Mouse (Mus musculus): ENCODE measurements around the gene Tmem102.

Tmem102 gene

DNA sequence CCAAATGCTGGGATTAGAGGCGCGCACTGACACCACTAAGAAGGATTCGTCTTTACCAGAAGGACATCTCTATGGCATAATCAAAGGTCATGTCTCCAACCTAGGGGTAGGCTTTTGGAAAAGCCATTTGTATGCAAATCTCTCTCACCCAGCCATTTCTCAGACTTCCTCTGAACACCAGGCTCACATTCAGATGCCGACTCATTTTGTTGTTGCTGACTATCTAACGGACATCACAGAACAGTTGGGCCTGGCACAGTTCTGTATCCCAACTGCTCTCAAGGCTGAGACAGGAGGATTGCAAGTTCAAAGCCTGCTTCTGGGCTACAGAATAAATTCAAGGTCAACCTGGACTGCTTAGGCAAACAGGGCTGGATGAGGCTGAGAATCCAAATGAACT, 18.1 kb downstream of the Tmem102 start:
- no peak for DNase-seq (ENCODE audit: low spot score in 2 of 2)

DNA sequence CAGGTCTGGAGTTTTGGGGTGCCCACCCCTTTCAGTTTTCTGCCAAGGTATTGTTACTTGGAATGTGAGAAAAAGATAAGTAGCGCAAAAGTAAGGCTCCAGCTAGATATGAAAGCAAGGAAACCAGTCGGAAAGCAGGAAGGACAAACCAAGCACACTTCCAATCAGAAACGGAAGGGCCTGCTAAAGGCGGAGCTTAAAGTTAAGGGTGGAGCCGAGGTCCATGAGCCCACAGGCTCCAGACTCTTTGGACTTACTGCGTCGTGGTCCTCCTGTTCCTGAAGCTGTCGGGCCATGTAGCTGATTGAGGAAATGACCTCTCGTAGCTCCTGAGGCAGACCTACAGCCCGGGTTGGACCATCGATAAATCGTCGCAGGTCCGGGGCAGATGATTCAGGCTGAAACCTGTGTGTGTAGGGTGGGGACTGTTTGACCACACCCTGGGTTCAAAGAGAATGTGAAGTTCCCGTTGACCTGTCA, 20.6 kb downstream of the Tmem102 start:
- DNase-seq (ENCODE audit: low spot score in 2 of 2), result peak; percentile 33 to 52

DNA sequence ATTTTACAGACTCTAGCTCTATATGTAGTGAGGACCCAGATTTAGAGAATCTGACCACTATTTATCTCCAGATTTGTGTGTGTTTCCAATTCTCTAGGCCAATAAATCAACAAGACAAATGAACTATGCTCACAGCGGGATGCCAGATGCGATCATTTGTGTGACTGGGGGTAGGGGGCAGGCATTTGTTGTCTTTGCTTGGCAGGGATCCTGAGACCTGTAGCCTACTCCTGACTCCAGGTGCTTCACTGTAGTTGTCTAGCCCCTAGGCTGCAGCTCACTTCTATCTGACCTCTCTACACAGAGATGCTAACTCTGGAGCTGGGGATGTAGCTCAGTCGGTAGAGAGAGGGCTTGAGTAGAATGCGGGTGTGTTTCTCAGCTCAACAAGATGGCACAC, 23.6 kb downstream of the Tmem102 start:
- DNase-seq (ENCODE audit: low spot score in 2 of 2), result no peak

DNA sequence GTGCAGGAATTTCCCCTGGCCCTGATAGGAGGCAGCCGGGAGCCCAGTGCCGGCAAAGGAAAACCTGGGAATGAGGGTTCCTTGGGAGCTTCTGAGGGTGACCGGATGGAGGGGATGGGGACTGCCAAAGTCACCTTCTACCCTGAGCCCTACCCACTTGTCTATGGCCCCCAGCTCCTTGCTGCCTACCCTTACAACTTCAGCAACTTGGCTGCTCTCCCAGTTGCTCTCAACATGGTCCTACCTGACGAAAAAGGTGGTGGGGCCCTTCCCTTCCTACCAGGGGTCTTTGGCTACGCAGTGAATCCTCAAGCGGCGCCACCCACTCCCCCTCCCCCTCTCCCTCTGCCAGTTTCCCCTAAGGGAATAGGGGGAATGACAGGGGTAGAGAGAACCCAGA, 26.4 kb downstream of the Tmem102 start:
- DNase-seq (ENCODE audit: low spot score in 2 of 2), result no peak

DNA sequence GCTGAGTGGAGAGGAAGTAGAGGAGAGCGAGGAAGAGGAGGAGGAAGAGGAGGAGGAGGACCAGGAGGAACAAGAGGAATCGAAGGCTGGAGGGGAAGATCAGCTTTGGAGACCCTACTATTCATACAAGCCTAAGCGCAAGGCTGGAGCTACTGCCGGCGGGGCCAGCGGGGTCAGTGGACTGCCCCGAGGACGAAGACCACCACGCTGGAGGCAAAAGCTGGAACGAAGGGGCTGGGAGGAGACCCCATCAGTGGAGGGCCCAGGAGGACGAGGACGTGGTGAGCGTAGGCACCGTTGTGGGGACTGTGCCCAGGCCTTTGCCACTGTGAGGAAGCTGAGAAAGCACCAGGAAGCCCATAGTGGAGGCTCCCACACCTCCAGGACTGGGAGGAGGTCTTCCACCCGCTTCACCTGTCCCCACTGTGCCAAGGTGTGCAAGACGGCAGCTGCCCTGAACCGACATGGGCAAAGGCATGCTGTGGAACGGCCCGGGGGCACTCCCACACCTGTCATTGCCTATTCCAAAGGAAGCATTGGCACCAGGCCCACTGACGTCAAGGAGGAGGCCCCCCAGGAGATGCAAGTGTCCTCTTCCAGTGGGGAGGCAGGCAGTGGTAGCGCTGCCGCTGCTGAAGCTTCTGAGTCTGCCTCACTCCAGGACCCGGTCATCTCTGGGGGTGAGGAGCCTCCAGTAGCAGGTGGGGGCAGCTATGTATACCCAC, 27.0 kb downstream of the Tmem102 start:
- no peak for DNase-seq (ENCODE audit: low spot score in 2 of 2)

DNA sequence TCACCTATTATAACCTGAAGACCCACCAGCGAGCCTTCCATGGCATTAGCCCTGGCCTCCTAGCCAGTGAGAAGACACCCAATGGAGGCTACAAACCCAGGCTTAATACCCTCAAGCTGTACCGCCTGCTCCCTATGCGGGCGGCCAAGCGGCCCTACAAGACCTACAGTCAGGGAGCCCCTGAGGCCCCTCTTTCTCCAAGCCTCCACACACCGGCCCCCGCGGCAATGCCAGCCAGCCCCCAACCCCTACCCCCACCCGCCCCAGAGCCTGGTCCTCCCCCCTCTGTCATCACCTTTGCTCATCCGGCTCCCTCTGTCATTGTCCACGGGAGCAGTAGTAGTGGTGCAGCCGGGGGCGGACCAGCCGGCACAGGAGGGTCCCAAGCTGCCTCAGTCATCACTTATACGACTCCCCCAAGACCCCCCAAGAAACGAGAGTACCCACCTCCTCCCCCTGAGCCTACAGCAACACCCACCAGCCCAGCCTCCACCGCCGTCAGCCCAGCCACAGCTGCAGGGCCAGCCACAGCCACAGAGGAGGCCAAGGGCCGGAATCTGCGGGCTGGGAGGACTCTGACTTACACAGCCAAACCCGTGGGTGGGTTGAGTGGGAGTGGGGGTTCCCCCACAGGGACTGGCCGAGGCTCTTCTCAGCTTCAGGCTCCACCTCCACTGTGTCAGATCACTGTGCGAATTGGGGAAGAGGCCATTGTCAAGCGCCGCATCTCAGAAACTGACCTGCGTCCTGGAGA, 27.7 kb downstream of the Tmem102 start:
- DNase-seq (ENCODE audit: low spot score in 2 of 2), result no peak

DNA sequence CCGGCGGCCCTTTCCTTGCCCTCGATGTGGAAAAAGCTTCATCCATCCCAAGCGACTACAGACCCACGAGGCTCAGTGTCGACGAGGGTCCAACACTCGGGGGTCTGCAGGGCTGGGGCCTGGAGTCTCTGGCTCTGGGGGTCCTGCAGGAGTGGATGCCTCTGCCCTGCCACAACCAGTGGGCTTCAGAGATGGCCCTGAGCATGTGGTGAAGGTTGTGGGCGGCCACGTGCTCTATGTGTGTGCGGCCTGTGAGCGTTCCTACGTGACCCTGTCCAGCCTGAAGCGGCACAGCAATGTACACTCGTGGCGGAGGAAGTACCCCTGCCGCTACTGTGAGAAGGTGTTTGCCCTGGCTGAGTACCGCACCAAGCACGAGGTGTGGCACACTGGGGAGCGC, 28.9 kb downstream of the Tmem102 start:
- no peak for DNase-seq (ENCODE audit: low spot score in 2 of 2)

DNA sequence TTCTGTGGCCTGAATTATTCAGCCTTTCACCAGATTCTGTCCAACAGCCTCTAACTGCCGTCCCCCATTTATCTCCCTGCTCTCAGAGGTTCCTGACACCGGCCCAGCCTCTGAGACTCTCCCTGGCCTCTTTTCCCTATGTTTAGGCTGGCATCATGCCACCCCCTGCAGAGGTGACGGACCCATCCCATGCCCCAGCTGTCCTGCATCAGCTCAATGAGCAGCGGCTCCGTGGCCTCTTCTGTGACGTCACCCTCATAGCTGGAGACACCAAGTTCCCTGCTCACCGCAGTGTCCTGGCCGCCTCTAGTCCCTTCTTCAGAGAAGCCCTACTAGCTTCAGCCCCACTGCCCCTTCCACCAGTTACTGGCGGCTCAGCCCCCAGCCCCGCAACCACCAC, 29.7 kb downstream of the Tmem102 start:
- no peak for DNase-seq (ENCODE audit: low spot score in 2 of 2)

DNA sequence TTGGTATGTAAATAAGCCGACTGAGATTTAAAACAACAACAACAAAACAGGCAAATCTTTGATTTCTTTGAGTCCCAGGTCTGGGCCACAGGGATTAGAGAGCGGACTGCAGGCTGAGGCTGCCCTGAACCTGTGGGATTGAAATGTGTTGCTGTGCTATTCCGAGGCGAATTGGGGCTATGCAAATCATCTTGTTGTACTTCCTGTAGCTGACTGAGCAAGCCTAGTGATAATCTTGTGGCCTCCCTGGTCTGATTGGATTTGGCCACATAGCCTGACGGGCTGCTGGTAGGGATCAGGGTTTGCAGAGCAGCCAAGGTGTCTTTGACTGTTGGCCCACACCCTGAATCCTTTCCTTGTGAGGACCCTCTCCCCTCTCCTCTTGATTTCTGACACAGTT, 30.5 kb downstream of the Tmem102 start:
- no peak for DNase-seq (ENCODE audit: low spot score in 2 of 2)

DNA sequence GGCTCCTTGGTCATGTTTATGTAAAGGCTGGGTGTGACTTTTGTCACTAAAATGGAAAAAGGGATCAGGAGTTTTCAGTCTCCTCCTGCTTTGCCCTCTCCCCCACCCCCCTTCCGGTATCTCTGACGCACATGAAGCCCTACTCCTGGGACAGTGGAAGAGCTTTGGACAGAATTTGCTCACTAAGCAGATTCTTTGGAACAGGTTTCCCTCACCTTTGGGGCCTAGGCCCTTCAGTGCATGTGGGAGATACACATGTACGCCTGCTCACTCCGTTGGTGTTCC, 37.9 kb downstream of the Tmem102 start:
- DNase-seq (ENCODE audit: low spot score in 2 of 2), result no peak

DNA sequence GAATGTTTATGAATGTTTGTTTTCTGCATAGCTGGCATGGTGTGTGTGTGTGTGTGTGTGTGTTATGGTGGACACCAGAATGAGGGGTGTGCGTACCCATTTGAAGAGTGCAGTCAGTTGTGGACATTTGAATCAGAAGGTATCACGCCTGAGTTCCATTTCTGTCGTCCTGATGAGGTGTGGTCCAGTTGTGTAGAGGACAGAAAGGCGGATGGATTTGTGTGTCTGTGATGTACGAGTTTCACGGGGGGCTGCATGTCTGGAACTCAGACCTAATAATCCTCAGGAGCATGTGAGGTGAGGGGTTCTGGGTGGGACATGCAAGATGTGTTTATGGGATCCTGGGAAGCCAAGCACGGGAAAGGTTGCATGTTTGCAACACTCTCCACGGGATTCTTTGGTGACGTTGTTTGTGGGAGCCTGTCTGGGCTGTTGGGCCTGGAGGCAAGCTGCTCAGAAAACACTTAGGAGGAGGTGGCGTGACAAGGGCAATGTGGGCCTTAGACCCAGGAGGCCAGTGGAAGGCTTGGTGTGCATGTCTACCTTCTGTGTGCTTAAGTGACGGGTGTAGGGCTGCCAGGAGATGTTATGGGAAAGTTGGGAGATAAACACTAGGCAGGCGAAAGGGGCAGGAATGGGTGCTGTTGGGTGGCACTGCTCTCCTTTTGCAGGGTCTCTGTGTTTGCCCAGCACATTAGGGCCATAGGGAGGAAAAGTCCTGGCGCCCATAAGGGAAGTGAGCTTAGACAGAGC, 38.4 kb downstream of the Tmem102 start:
- DNase-seq (ENCODE audit: low spot score in 2 of 2), result no peak

DNA sequence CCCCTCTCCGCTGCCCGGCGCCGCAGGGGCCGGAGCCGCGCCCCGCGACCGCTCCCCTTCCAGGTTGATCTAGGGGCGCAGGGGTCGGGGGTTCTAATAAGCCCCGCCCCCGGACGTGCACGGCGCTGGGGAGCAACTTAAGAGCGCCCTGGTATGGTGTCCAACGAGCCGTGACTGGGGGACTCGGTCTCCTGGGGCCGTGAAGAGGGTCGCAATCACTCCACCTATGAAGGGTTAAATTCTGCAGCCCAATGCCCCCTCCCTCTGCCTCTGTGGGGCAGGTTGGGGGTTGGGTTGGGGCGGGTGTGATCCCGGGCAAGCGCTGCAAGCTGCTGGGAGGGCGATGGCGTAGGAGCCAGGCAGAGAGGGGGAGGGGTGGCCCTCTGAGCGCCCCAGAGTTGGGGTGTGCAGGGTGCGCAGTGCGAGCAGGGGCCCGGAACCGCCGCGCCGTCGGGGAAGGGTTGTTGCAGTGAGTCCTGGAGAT, 39.3 kb downstream of the Tmem102 start:
- peak; percentile 62 to 74 for DNase-seq (ENCODE audit: low spot score in 2 of 2)

DNA sequence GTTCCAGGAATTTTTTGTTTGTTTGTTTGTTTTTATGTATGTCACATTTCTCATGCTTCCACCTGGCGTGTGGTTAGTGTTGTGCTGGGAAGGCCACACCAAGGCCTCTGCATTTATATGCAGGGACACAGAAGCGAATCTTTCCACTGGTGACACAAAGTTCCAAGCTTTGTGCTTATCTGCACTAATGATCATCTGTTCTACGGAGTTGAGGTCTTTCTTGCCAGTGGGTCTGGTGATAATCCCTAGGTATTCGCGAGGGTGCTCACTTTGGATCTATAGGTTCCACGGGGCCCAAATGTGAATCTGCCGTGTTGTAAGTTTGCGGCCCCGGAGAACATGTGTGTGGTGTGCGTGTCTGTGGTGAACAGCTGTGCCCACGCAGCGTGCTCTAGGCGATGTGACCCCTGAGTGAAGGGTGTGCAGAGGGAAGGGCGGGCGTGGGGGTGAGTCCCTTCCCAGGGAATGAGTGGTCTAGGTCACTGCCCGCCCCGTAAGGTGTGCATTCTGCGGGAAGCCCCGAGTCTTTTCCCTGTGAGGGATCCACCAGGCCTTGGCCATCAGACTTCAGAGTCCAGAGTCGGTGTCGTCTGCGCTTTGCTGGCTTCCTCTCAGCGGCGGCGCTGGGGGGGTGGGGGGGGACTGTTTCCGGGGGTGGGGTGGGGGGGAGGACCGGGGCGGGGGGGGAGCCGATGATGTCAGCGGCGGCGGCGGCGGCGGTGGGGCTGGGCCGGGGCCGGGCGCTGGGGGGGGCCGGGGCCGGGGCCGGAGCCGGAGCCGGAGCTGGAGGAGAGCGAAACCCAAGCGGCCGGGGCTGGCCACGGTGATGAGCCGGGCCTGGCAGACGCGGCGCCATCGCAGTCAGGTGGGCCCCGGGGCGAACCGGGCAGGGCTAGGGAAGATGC, 40.0 kb downstream of the Tmem102 start, which contains the start of gene Zbtb4:
TSS of gene Zbtb4 (plus strand) at position 692 of the 905 bp plus-strand sequence.
- no peak for DNase-seq (ENCODE audit: low spot score in 2 of 2)

DNA sequence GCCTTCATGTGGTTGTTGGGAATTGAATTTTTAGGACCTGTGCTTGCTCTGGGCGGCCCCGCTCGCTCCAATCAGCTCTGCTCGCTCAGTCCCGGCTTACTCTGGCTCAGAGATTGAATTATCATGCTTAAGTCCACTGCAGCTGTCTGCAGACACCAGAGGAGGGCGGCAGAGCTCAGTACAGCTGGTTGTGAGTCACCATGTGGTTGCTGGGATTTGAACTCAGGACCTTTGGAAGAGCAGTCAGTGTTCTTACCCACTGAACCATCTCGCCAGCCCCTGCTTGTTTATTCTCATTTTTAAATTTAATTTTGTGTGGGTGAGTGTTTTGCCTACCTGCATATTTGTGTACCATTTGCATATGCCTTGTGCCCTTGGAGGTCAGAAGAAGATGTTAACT, 41.9 kb downstream of the Tmem102 start:
- no peak for DNase-seq (ENCODE audit: low spot score in 2 of 2)

DNA sequence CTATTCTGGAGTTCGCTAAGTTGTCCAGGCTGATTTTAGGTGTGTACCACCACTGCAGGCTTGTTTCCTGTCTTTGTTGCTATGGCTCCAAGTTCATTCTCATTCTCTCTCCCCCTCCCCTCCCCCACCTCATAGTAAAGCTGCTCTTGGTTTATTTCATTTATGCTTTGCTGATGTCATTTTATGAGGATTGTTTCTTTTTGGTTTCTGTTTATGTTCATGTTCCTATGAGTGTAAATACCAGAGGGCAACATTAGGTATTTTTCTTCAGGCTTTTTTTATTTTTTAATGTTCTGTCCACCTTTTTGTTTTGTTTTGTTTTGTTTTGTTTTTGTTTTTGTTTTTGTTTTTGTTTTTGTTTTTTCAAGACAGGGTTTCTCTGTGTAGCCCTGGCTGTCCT, 43.6 kb downstream of the Tmem102 start, which contains the start of gene Slc35g3:
TSS of gene Slc35g3 (minus strand) at position 101 of the 400 bp plus-strand sequence.
- no peak for DNase-seq (ENCODE audit: low spot score in 2 of 2)

DNA sequence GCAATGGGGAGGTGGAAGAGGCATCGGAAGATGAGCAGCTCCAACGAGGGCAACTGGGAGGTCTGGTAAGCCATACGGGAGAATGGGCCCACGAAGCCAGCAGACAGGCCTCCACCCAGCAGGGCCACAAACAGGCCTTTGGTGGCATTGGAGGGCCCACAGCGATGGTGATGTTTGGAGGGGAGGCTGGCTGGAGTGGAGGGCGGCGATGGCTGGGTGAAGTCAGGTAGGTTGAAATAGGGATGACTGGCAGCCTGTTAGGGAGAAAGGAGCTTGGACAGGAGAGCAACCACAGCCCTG, 44.6 kb downstream of the Tmem102 start:
- DNase-seq (ENCODE audit: low spot score in 2 of 2), result no peak

DNA sequence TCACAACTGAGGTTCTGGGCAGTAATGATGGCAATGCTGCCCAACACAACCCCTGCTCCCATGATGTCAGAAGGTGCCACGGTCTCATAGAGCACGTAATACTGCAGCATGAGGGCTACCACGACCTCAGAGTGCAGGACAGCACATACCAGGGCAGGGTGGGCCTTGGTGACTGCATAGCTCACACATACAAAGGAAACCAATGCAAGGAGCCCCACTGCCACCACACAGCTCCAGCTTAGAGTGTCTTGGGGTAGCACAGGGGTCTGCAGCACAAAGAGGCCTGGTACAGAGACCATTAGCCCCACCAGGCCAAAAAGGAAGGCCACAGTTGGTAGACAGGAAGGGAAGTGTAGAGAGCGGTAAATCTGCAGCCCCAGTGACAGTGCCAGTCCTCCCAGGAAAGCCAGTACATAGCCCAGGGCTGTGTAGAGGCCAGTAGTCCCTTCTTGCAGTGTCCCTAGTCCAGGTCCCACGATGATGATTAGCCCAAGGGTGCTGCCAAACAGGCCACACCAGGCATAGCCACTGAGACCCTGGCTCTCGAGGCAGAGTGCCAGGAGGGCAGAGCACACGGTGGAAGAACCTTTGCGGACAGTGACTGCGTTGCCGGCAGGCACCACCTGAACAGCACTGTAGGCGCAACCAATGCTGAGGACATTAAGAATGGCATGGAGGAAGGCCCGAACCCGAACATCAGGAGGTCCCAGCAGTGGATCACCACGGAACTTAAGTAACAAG, 45.1 kb downstream of the Tmem102 start:
- no peak for DNase-seq (ENCODE audit: low spot score in 2 of 2)

DNA sequence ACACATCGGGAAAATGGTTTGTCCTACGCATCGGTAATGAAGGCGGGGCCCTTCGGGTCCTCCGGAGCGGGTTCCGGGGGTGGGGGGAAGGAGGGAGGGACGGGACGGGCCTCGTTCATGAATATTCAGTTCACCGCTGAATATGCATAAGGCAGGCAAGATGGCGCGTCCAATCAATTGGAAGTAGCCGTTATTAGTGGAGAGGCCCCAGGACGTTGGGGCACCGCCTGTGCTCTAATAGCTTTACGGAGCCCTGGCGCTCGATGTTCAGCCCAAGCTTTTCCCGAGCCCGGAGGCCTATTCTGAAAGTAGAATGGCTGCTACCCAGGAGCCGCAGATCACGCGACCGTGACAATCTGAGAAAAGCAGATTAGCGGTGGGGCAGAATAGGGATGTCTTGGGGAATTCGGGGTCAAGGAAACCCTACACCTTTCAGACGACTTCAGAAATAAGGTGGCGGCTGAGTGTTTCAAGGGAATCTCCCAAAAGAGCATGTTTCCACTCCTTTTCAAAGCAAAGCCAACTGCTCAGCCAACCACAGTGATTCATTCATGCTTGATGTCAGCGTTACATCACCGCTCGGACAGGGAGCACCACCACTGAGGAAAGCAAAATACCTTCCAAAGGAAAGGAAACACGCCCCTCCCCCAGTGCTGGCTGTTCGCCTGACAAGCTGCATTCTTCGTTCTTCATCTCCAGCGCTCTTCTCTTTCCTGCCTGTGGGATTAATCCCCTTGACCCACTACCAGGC, 46.3 kb downstream of the Tmem102 start:
- DNase-seq (ENCODE audit: low spot score in 2 of 2), result peak; percentile 71 to 87

DNA sequence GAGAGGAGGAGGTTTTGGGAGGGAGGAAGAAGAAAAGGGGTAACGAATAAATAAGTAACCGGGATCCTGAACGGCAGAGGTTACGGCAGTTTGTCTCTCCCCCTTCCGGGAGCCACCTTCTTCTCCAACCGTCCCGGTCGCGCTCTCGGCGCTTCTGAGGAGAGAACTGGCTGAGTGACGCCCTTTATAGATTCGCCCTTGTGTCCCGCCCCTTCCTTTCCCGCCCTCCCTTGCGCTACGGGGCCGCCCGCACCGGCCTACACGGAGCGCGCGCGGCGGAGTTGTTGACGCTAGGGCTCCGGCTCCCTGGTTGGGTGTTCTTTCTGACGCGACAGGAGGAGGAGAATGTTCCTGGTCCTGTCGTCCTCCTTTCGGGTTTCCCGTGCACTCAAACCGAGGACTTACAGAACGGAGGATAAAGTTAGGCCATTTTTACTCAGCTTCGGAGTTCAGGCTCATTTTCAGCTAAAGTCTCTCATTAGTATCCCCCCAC, 46.9 kb downstream of the Tmem102 start, which contains the start of gene Polr2a:
TSS of gene Polr2a (minus strand) at position 160 of the 493 bp plus-strand sequence.
- DNase-seq (ENCODE audit: low spot score in 2 of 2), result peak; percentile 94 to 97

DNA sequence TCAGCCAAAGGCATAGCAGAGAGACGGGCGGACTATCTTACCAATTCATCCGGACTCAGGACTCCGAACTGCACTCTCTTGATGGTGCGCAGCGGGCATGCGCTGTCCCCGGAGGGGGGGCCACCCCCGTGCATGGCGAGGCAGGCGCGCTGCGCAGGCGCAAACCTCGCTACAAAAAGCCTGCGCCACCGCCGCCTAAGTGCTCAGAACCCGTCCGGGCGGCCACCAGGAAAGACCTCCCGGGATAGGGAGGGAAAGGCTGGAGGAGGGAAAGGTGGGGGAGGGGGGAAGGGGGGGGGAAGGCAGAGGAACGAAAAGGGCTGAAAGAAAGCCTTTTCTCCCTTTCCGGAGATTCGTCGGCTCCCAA, 47.4 kb downstream of the Tmem102 start:
- peak; percentile 97 to 98 for DNase-seq (ENCODE audit: low spot score in 2 of 2)

Measured in urinary bladder, postnatal 36 days (tissue).